Comparison of ENCODE assay signal across 26 mouse cellular contexts in genomic region chr8:123780471-123780870, GRCm38 (mm10). TPM values are rescaled to one million over a fixed set of nuclear protein-coding genes. Genes with fewer than 3 reads are reported as not detected.
DNase-seq lines count a peak whose midpoint lies in the region; ATAC-seq and TF ChIP-seq lines count a peak whose summit lies in the region.
"Had no signal": no experiment of that assay in that cellular context is flagged by ENCODE, and none has a peak within 500 bp of the region (broad histone marks: within the 10 kb centered on the region; RNA-seq: fewer than 3 reads in every experiment).

No protein-coding gene starts in this region.

- DNase-seq in embryo, embryonic 10 days (ENCODE audit: low spot score), result peak; percentile 12
- DNase-seq in embryo, embryonic 9.5 days (ENCODE audit: extremely low spot score), result no peak
- DNase-seq in lung, embryonic 14.5 days, result peak; percentile 17
- no peak for DNase-seq in lung, adult 2 months
- DNase-seq in Muller cell, postnatal 12 days (ENCODE audit: inconsistent ontology term), result no peak
- DNase-seq: adrenal gland, adult 2 months; adrenal gland, postnatal 14 days; cerebellum, adult 11 months; cerebellum, adult 2 months; cerebellum, adult 9-11 months; cerebellum, postnatal 25 days; gastrocnemius, postnatal 10 days; gastrocnemius, postnatal 36 days; heart, adult 2 months; heart, postnatal 14 days; heart, postnatal 4 days had no signal

- H3K9ac ChIP-seq in lung, embryonic 14.5 days, result no peak overlapping the region
- H3K9ac ChIP-seq in embryonic facial prominence, embryonic 15.5 days, result no peak overlapping the region
- H3K9ac ChIP-seq: embryonic facial prominence, embryonic 12.5 days; forebrain, embryonic 13.5 days; heart, embryonic 13.5 days; hindbrain, embryonic 14.5 days had no signal

- no peak for TF ChIP-seq CTCF in lung, embryonic 14.5 days (IDR thresholded peaks at IDR 0.05; ENCODE audit: low read depth)
- TF ChIP-seq CTCF in lung, adult 2 months (IDR thresholded peaks at IDR 0.05; ENCODE audit: insufficient read depth, low read length), result no peak

- no peak for ATAC-seq in lung, embryonic 14.5 days (ENCODE audit: insufficient read depth)
- ATAC-seq in embryonic facial prominence, embryonic 15.5 days (ENCODE audit: insufficient number of reproducible peaks, low FRiP score, low TSS enrichment, low read depth), result no peak
- ATAC-seq: forebrain, embryonic 13.5 days; forebrain, embryonic 16.5 days; hindbrain, postnatal 0 days; inflammation-experienced regulatory T-cells, adult 6 months had no signal

- no peak overlapping the region for H3K27ac ChIP-seq in lung, embryonic 14.5 days (ENCODE audit: low read depth)
- H3K27ac ChIP-seq in embryonic facial prominence, embryonic 15.5 days (replicated peaks), result no peak overlapping the region
- H3K27ac ChIP-seq: embryonic facial prominence, embryonic 12.5 days; forebrain, embryonic 13.5 days; heart, adult 2 months; heart, embryonic 10.5 days; heart, embryonic 13.5 days; hindbrain, embryonic 14.5 days; hindbrain, postnatal 0 days had no signal

- no peak overlapping the region for H3K4me3 ChIP-seq in lung, embryonic 14.5 days (ENCODE audit: low read depth, low read length)
- H3K4me3 ChIP-seq in lung, adult 2 months (replicated peaks; ENCODE audit: extremely low read depth, low read depth, low read length), result no peak overlapping the region
- H3K4me3 ChIP-seq in embryonic facial prominence, embryonic 15.5 days (replicated peaks), result no peak overlapping the region
- H3K4me3 ChIP-seq: embryonic facial prominence, embryonic 12.5 days; forebrain, embryonic 10.5 days; forebrain, embryonic 13.5 days; heart, adult 2 months; heart, embryonic 10.5 days; heart, embryonic 13.5 days had no signal

- no peak for TF ChIP-seq POLR2A in lung, adult 2 months (IDR thresholded peaks at IDR 0.05; ENCODE audit: borderline replicate concordance, extremely low read depth, low read depth, low read length)

- H3K27me3 ChIP-seq in lung, embryonic 14.5 days (ENCODE audit: insufficient read depth, low read length), result no peaks in the 10 kb centered on the region
- no peaks in the 10 kb centered on the region for H3K27me3 ChIP-seq in embryonic facial prominence, embryonic 15.5 days
- H3K27me3 ChIP-seq: embryonic facial prominence, embryonic 12.5 days; forebrain, embryonic 13.5 days; heart, embryonic 13.5 days had no signal

- H3K9me3 ChIP-seq in lung, embryonic 14.5 days (ENCODE audit: low read depth, low read length), result no peaks in the 10 kb centered on the region
- no peaks in the 10 kb centered on the region for H3K9me3 ChIP-seq in embryonic facial prominence, embryonic 15.5 days (replicated peaks)
- H3K9me3 ChIP-seq: embryonic facial prominence, embryonic 12.5 days; forebrain, embryonic 10.5 days; forebrain, embryonic 13.5 days; heart, embryonic 10.5 days; heart, embryonic 13.5 days had no signal

- peaks cover 6% of the 10 kb centered on the region for H3K4me1 ChIP-seq in lung, embryonic 14.5 days (ENCODE audit: insufficient read depth)
- no peaks in the 10 kb centered on the region for H3K4me1 ChIP-seq in lung, adult 2 months (ENCODE audit: control insufficient read depth, insufficient read depth, low read length)
- H3K4me1 ChIP-seq in embryonic facial prominence, embryonic 15.5 days, result peaks cover 16% of the 10 kb centered on the region

- no peaks in the 10 kb centered on the region for H3K36me3 ChIP-seq in lung, embryonic 14.5 days (ENCODE audit: insufficient read depth)
- H3K36me3 ChIP-seq in embryonic facial prominence, embryonic 15.5 days, result no peaks in the 10 kb centered on the region
- H3K36me3 ChIP-seq: embryonic facial prominence, embryonic 12.5 days; forebrain, embryonic 10.5 days; heart, embryonic 10.5 days; heart, embryonic 13.5 days had no signal

- no peak overlapping the region for H3K4me2 ChIP-seq in lung, embryonic 14.5 days
- H3K4me2 ChIP-seq in embryonic facial prominence, embryonic 15.5 days (replicated peaks), result 0 out of 2 replicates have a peak overlapping the region, but pooled peaks have one; percentile 15
- H3K4me2 ChIP-seq: embryonic facial prominence, embryonic 12.5 days; forebrain, embryonic 13.5 days; heart, embryonic 13.5 days; hindbrain, embryonic 14.5 days had no signal

- WGBS in lung, embryonic 14.5 days, result 34% methylated on average over 3 of the region's 3 CpGs
- WGBS in lung, adult 2 months, result 36% methylated on average over 3 of the region's 3 CpGs
- WGBS in embryonic facial prominence, embryonic 15.5 days, result 20% methylated on average over 3 of the region's 3 CpGs

RNA-seq across cellular contexts. Expression of gene Rab4a, which starts 25.3 kb away (rescaled TPM):
- 30.1 and 32.1 TPM in 2 replicates for polyA plus RNA-seq in lung, embryonic 14.5 days (2014; fragmentation: Nextera tagmentation; extraction: Ambion mirVana)
- polyA plus RNA-seq in lung, adult 2 months (2012; rRNA removed), result 7.3 and 7.9 TPM in 2 replicates
- 43.5 and 47.5 TPM in 2 replicates for polyA plus RNA-seq in embryonic facial prominence, embryonic 15.5 days (2015; fragmentation: Nextera tagmentation; extraction: Ambion mirVana)

Comparison
In these comparisons a context has a peak if more than half of its experiments do, and no peak if none do; other contexts are left out.
1. DNase-seq: peak in embryo, embryonic 10 days (single experiment) and lung, embryonic 14.5 days (single experiment); none in embryo, embryonic 9.5 days (single experiment), lung, adult 2 months (single experiment) and Muller cell, postnatal 12 days (single experiment).